Mouse (Mus musculus) limb, embryonic 10.5 days (tissue): Measurements from ENCODE around the gene Olfr721-ps1. TPM values are rescaled to one million over a fixed set of nuclear protein-coding genes. Genes with fewer than 3 reads are reported as not detected.

Experiments used
- DNase-seq: peaks from one replicate; pipeline ENCODE4 v3.0.0-alpha.2; 2017; ENCODE audit warnings: low spot score
- H3K27ac ChIP-seq: fragments of 300-500 bp; sonication (generic); 2 replicates; pipeline ENCODE4 v1.5.1; 2016; ENCODE audit warnings: mild to moderate bottlenecking
- H3K27me3 ChIP-seq: fragments of 300-500 bp; sonication (generic); 2 replicates; pipeline ENCODE4 v1.6.1; 2016; ENCODE audit warnings: low read depth, mild to moderate bottlenecking; ENCODE audit not compliant: poor library complexity, severe bottlenecking
- H3K36me3 ChIP-seq: fragments of 300-500 bp; sonication (generic); 2 replicates; pipeline ENCODE4 v1.6.1; 2016; ENCODE audit warnings: mild to moderate bottlenecking, moderate library complexity
- H3K4me1 ChIP-seq: fragments of 300-500 bp; sonication (generic); 2 replicates; pipeline ENCODE4 v1.6.1; 2016
- H3K4me3 ChIP-seq: fragments of 300-500 bp; sonication (generic); 2 replicates; pipeline ENCODE4 v1.5.1; 2016; ENCODE audit warnings: mild to moderate bottlenecking, moderate library complexity
- H3K9me3 ChIP-seq: fragments of 300-500 bp; sonication (generic); replicated peaks from 2 replicates; pipeline ENCODE4 v1.6.1; 2016; ENCODE audit warnings: mild to moderate bottlenecking
- WGBS: fragments of 180-500 bp; shearing (Covaris S2); methylation state at CpG from one replicate; pipeline ENCODE4 v1.1.7; 2016; 5-methylcytosine and 5-hydroxymethylcytosine counted together
- polyA plus RNA-seq: library from polyadenylated mRNA; unstranded; fragments of >200 nt; fragmentation: Nextera tagmentation; extraction: Ambion mirVana; gene quantifications from 2 replicates; pipeline ENCODE4 v1.2.1, GENCODE M21; 2016

Olfr721-ps1 gene
- polyA plus RNA-seq: not detected in 2 replicates

DNA sequence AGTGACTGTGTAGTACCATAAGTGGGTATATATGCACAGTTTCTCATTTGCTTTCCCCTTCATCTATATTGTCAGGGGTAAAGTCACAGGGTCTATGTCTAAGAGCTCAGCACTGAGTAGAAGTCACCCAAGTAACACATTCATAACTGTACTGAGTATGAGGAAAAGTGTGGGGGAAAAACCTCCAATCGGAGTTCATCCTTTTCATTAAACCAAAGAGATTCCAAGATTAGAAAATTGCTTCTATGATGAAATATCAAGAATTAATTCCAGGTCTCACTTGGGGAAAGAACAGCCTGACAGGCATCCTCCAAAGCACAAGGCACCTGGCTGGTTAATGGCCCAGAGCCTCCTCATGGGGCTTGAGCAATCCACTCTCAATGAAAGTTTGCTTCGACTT, at the start of gene Olfr721-ps1:
Gene Olfr721-ps1 (plus strand): TSS at position 301 of the 400 bp plus-strand sequence.
- H3K4me1 ChIP-seq: no peaks in the 10 kb centered on the region
- H3K4me3 ChIP-seq: no peak within 1 kb of the TSS
- H3K36me3 ChIP-seq: no peaks in the 10 kb centered on the region
- H3K9me3 ChIP-seq: no peaks in the 10 kb centered on the region
- WGBS: 90% methylated on average over 2 of the region's 2 CpGs
- no peak within 1 kb of the TSS for H3K27ac ChIP-seq
- no peaks in the 10 kb centered on the region for H3K27me3 ChIP-seq
- no peak for DNase-seq

DNA sequence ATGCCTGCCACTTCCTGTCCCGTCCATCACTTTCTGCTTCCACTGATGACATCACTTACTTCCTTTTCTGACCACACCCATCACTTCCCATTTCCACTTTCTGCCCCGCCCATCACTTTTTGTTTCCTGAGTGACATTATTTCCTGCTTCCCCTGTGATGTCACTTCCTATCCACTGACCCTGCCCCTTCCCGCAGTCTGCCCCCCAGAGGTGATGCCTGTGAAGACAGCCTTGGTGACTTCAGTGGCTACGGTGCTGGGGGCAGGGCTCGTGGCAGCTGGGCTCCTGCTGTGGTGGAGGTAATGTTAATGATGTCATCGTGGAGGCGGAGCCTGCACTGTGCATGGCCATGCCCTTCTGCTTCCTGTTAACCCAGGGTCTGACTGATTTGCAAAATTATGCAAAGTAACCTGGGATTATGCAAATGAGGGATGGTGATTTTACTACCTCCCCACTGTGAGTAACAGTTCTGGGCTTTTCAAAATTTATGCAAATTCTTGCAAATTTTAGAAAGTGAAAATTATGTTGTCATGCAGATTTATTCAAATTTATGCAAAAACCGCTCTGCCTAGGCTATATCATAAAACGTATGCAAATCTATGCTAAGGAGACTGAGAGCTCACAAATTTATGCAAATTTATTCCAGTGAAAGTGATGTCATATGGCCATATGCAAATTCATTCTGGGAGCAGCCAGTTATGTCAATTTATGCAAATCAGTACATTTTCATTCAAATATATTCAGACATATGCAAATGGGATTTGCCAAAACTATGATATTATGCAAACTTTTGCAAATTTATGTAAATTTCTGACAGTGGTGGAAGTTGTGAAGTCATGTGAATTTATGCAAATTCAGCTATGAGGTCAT, 49.1 kb upstream of the Olfr721-ps1 start:
- Histone ChIP-seq H3K27me3 (no peaks in the 10 kb centered on the region), H3K36me3 (peaks cover 48% of the 10 kb centered on the region), H3K27ac (no peak overlapping the region), H3K9me3 (peaks cover 51% of the 10 kb centered on the region), H3K4me1 (no peaks in the 10 kb centered on the region), H3K4me3 (no peak overlapping the region)
- 93% methylated on average over 9 of the region's 9 CpGs for WGBS
- DNase-seq: no peak

- Histone ChIP-seq H3K4me3 (no peak overlapping the region), H3K9me3 (peaks cover 45% of the 10 kb centered on the region), H3K36me3 (peaks cover 48% of the 10 kb centered on the region), H3K27ac (no peak overlapping the region), H3K4me1 (no peaks in the 10 kb centered on the region), H3K27me3 (no peaks in the 10 kb centered on the region)
- 86% methylated on average over 6 of the region's 6 CpGs for WGBS
- DNase-seq: no peak
These were observed 48.5 kb upstream of the Olfr721-ps1 start for GRCm38 (mm10) chr14:14352606-14353005.

- H3K9me3 ChIP-seq: peaks cover 44% of the 10 kb centered on the region
- peaks cover 43% of the 10 kb centered on the region for H3K36me3 ChIP-seq
- WGBS: 94% methylated on average over 7 of the region's 7 CpGs
- H3K4me1 ChIP-seq: no peaks in the 10 kb centered on the region
- H3K27me3 ChIP-seq: no peaks in the 10 kb centered on the region
- no peak overlapping the region for H3K27ac ChIP-seq
- no peak for DNase-seq
- H3K4me3 ChIP-seq: no peak overlapping the region
These were observed 47.9 kb upstream of the Olfr721-ps1 start for GRCm38 (mm10) chr14:14353081-14353732.

DNA sequence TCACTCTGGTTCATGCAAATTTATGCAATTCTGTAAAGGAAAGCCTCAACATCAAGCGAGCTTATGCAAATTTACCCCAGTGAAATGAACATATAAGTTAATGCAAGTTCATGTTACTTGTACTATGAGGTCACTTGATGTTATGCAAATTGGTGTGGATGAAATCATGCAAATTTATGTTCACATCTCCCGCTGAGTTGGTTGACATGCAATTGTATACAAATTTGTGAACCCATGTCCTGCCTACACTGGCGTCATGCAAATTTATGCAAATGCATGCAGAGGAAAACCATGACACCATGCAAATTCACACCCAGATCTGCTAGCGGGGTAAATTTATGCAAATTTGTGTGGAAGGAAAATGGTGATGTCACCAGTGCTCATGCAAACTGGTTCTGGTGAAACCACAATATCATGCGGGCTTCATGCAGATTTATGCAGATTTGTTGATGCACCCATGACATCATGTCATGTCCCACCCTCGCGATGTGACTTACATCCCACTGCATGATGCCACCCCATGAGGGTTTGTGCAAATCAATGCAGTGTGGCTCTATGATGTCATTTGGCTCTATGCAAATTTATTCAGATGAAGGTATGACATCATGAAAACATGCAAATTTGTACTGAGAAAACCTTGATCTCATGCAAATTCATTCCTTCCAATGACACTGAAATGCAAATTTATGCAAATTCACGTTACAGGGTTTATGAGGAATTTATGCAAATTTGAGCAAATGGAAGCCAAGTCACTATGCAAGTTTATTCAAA, 47.2 kb upstream of the Olfr721-ps1 start:
- DNase-seq: peak; percentile 27
- Histone ChIP-seq H3K9me3 (peaks cover 37% of the 10 kb centered on the region), H3K27ac (no peak overlapping the region), H3K4me3 (no peak overlapping the region), H3K27me3 (no peaks in the 10 kb centered on the region), H3K4me1 (no peaks in the 10 kb centered on the region), H3K36me3 (peaks cover 36% of the 10 kb centered on the region)
- WGBS: 94% methylated on average over 8 of the region's 8 CpGs

DNA sequence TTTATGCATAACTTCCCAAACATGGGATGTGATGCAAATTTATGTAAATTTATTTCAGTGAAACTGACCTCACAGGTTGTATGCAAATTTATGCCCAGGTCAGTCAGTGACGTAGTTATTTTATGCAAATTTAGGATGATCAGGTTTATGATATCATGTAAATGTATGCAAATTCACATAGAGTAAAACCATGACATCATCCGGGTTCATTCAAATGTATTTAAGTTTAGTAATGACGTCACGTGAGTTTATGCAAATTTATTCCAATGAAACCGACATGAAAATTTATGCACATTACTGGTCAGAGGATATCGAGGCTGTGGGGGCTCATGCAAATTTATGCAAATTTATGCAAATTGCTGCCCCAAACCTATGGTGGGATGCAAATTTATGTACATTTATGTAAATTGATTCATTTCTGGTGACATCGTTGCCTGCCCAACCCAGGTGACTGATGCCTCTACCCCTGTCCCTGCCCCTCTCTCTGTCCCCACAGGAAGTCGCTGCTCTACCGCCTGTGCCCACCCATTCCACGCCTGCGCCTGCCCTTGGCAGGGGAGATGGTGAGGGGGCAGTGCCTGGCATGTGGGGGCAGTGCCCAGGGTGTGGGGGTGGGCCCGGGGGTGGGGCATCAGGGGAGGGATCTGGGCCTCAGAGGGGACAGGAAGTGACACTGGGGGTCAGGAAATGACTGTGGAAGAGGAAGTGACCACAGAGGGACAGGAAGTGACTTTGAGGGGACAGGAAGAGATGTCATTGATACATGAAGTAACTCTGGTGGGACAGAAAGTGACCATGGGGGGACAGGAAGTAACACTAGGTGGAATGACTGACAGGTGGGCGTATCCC, 46.4 kb upstream of the Olfr721-ps1 start:
- H3K9me3 ChIP-seq: peaks cover 29% of the 10 kb centered on the region
- H3K27ac ChIP-seq: no peak overlapping the region
- peak; percentile 28 for DNase-seq
- H3K27me3 ChIP-seq: no peaks in the 10 kb centered on the region
- H3K4me1 ChIP-seq: no peaks in the 10 kb centered on the region
- H3K4me3 ChIP-seq: no peak overlapping the region
- 94% methylated on average over 13 of the region's 13 CpGs for whole genome bisulfite sequencing
- peaks cover 28% of the 10 kb centered on the region for H3K36me3 ChIP-seq

DNA sequence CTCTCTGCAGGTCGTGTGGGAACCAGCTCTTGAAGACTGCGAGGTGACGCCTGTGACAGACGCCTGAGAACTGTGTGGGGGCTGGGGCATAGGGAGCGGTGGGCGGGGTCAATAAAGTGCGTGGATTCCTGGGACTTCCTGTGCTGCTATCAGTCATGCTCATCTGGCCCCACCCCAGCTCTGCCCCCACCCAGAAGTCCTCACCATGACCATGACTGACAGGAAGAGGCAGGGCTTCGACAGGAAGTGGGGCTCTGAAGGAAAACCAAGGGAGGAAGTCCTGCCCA, 45.8 kb upstream of the Olfr721-ps1 start:
- 89% methylated on average over 8 of the region's 8 CpGs for WGBS
- no peak overlapping the region for H3K4me3 ChIP-seq
- peaks cover 23% of the 10 kb centered on the region for H3K9me3 ChIP-seq
- no peak for DNase-seq
- H3K27me3 ChIP-seq: no peaks in the 10 kb centered on the region
- no peaks in the 10 kb centered on the region for H3K4me1 ChIP-seq
- no peak overlapping the region for H3K27ac ChIP-seq
- H3K36me3 ChIP-seq: peaks cover 22% of the 10 kb centered on the region

DNA sequence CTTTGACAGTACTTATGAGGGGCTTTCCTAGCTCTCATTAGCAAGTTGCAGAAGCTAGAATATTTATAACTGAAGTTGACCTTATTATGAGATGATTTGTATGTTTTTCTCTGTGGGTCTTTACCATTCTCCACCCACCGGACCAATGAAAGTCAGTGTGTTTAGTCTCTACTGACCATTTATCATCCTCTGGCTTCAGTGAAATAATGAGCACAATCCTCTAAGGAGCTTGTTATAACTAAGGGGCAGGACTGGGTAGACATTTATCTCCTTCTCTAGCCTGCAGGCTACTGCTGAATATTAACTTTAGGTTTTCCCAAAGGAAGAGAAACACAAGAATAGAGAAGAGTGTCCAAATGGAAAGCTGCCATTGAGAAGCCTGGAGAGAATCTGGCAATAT, 5.6 kb upstream of the Olfr721-ps1 start:
- H3K4me3 ChIP-seq: no peak overlapping the region
- no peaks in the 10 kb centered on the region for H3K4me1 ChIP-seq
- no peak overlapping the region for H3K27ac ChIP-seq
- DNase-seq: no peak
- H3K36me3 ChIP-seq: no peaks in the 10 kb centered on the region
- WGBS: 91% methylated on average over 1 of the region's 1 CpGs
- H3K9me3 ChIP-seq: no peaks in the 10 kb centered on the region
- H3K27me3 ChIP-seq: no peaks in the 10 kb centered on the region

- Histone ChIP-seq H3K4me3 (no peak overlapping the region), H3K9me3 (no peaks in the 10 kb centered on the region), H3K27ac (no peak overlapping the region), H3K4me1 (no peaks in the 10 kb centered on the region), H3K36me3 (no peaks in the 10 kb centered on the region), H3K27me3 (no peaks in the 10 kb centered on the region)
- DNase-seq: no peak
- WGBS: 84% methylated on average over 3 of the region's 3 CpGs
These were observed 35.1 kb downstream of the Olfr721-ps1 start for GRCm38 (mm10) chr14:14436078-14436658.

Other genes starting within 250 kb of the Olfr721-ps1 start
- gene Olfr720, start 214.5 kb upstream of the Olfr721-ps1 start, polyA plus RNA-seq: not detected in 2 replicates
- gene Olfr31, start 78.5 kb upstream of the Olfr721-ps1 start, polyA plus RNA-seq: not detected in 2 replicates
- 2.9 and 4.1 TPM in 2 replicates for gene Il3ra, start 55.0 kb upstream of the Olfr721-ps1 start, polyA plus RNA-seq